Mouse (Mus musculus): Measurements from ENCODE around the gene Lfng.

The Lfng gene

GRCm38 (mm10) chr5:140661875-140662643 lies 54.9 kb downstream of the Lfng start:
- DNase-seq (ENCODE audit: low spot score in 2 of 2), result no peak

- DNase-seq (ENCODE audit: low spot score in 2 of 2), result peak in 1 of 2 experiments; percentile 36
Observed at GRCm38 (mm10) chr5:140662741-140663592, 55.8 kb downstream of the Lfng start.

- peak; percentile 44 to 78 for DNase-seq (ENCODE audit: low spot score in 2 of 2)
Observed at GRCm38 (mm10) chr5:140663621-140664180, 56.6 kb downstream of the Lfng start.

Measured in natural killer cell, adult 2 months (primary cell).